Mouse (Mus musculus): ENCODE measurements around the gene Tmem132c. TPM values are rescaled to one million over a fixed set of nuclear protein-coding genes. Genes with fewer than 3 reads are reported as not detected.

Tmem132c gene
- polyA plus RNA-seq, 1 experiment: 2.6 TPM

DNA sequence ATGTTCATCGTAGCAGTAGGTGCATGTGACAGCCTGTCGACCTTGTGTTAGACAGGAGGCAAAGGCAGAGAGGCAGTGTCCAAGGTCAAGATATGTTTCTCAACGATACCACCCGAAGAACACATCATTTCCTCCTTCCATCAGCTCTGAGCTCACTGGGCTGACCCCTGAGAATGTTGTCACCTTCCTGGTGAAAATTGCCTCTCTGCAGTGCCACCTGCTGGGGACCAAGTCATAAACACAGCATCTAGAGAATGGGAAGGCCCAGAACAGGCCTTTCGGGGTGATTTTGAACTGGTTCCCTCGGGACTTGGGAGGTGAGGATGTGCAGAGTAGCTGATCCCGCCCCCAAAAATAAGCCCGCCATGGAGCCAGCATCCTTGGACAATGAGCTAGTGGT is 342.1 kb downstream of the Tmem132c start:
- DNase-seq (ENCODE audit: extremely low spot score in 1 of 2, low spot score in 1 of 2): no peak

DNA sequence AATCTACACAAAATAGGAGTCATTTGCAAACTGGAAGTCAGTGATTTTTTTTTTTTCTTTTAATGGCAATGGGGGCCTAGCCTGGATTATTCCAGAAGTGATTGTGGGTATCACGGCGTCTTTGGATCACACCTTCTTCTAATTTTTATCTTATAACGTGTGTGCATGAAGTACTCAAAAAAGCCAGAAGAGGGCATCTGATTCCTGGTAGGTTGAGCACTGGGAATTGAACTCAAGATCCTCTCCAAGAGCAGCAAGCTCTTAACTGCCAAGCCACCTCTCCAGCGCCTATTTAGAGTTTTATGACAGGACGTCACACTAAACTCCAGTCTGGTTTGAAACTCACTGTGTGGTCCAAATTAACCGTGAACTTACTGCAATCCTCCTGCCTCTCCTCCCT is 346.2 kb downstream of the Tmem132c start:
- DNase-seq (ENCODE audit: extremely low spot score in 1 of 2, low spot score in 1 of 2): no peak

DNA sequence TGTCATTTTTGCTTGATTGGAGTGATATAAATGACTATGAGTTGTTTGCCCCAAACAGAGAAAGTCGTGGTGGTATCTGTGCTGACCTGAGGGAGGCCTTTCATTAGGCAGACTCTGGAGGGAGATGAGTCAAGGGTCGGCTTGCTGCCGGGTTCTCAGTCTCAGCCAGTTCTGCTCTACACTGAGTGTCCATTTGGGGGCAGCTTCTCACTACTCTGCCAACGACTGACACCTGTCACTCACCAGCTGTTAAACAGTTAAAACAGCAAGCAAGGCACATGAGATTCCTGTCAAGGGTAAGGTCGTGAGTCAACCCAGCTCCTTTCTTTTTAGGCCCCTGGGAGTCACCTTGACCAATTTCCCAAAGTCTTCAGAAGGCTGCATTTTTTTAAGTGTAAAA is 350.8 kb downstream of the Tmem132c start:
- no peak for DNase-seq (ENCODE audit: extremely low spot score in 1 of 2, low spot score in 1 of 2)

DNA sequence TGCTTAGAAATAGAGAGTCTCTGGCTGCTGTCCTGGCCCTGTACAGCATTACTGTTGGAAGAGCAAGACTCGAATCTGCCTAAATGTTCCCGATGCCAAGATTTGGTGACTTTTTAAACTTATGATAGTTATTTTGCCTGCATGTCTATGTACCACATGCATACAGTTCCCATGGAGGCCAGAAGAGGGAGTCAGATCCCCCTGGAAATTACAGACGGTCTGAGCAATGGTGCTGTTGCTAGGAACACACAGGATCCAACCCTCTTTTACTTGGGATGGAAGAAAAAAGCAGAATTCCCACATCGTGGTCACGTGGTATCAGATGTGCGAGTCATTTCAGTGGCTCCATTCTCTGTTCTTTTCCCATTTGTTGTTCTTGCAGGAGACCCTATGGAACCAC is 351.2 kb downstream of the Tmem132c start:
- peak in 1 of 2 experiments; percentile 70 for DNase-seq (ENCODE audit: extremely low spot score in 1 of 2, low spot score in 1 of 2)

DNA sequence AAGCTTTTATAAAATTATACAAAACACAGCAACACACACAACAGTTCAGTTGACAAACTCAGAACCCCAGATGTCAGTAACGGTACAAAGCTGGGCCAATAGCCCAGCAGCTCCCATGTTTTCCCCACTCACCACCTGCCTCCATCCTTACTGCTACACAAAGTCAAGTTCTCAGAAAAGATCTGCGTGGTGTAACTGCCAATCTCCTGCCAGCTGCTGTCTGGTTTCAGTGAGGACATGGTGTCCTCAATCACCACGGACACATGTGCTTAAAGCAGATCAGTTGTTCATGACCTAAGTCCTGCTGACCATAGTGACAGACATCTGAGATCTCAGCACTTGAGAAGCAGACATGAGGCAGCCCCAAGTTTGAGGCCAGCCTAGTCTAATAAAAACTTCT is 354.1 kb downstream of the Tmem132c start:
- DNase-seq (ENCODE audit: extremely low spot score in 1 of 2, low spot score in 1 of 2): no peak

DNA sequence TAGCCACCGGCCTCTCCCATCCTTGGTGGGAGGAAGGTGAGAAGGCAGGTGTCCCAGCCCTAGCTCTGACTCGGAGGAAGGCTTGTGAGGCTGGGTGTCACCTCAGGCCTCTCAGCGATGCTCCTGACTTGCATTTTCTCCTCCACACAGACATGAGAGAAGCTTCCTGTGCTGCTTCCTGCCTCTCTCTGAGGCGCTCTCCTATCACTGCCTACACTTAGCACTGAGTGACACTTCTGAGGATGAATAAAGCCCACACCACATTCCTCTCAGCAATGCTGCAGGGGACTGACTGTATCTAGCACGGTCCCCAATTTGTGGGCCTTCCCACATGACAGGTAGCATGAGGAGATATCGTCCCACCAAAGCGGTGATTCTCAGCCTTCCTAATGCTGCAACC is 355.3 kb downstream of the Tmem132c start:
- no peak for DNase-seq (ENCODE audit: extremely low spot score in 1 of 2, low spot score in 1 of 2)

DNA sequence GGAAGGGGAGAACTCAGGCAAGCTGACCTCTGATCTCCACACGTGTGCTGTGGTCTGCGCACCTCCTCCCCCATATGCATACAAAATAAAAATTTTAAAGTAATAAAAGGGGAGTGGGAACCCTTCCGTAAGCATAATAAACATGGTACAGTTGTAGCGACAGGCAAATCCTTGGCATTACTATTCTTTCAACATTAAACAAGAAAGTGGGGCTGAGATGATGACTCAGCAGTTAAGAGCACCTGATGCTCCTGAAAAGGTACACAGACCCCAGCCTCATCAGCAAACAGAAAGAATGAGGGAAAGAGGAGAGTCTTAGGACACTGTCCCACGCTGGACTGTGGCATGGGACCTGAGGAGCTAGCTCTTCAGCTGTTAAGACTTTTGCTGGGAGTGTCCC is 361.4 kb downstream of the Tmem132c start:
- no peak for DNase-seq (ENCODE audit: extremely low spot score in 1 of 2, low spot score in 1 of 2)

DNA sequence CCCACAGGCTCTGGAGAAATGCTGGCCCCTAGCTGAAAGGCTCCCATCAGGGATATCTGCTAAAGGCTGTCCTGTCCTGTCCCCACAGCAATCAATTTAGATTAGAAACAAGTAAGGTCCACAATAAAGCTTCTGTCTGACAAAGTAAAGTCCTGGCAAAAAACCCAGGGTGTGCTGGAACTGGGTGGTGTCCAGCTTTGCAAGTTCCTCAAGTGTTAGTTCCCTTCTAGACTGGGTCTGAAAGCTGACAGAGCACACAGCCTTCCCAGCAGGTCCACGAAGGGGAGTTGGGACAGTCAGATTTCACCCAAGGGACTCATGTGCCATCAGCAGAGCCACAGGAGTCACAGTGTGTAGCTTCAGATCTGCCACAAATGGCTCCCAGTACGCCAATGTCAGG is 365.9 kb downstream of the Tmem132c start:
- no peak for DNase-seq (ENCODE audit: extremely low spot score in 1 of 2, low spot score in 1 of 2)

DNA sequence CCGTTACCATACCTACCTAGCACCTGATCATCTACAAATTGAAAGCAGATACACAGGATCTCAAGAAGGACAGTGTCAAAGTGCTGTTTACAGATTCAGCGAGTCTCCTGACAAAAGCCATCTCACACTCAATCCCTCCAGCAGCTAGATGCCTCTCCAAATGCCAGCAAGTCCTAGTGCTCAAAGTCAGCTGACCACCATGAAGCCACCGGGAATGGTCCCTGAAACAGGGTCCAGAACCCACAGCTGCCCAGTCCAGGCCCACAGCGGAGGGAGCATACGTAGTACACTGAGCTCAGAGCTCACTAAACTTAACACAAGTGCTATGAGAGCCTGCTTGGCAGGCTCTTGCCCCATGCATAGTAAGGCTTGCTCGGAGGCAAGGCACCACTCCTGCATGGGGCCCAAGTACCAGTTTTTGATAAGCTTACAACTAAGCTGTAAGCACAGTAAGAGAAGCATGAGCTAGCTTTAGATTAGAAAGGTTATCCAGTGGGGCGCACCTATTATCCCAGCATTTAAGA is 367.6 kb downstream of the Tmem132c start:
- no peak for DNase-seq (ENCODE audit: extremely low spot score in 1 of 2, low spot score in 1 of 2)

DNA sequence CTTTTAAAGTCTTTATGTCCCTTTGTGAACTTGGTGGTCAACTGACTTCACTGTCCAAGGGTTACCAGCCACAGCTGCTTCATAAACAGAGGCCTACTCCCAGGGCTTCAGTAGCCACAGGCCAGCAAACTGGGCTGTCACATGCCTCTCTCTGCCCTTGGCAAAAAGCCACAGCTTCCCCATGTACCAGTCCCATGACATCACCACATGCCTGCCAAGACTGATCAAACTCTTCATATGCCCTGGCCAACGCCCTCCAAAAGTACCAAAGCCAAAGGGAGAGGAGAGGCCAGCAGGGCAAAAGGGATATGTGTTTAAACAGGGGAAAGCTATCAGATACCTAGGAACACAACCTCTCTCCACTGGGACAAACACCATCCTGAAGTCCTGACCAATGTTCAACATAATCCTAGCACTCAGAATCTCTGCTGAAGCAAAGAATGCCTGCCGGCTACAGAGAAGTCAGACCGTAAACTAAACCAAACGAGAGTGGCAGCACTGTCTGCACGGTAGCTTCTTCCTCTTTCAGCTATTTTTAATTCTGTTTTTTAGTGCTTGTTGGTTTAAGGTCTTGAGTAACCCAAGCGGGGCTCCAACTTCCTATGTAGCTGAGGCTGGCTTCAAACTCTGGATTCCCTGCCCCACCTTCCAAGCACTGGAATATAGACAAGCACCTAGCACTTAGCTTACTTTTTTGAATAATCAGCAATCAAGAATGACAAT is 369.3 kb downstream of the Tmem132c start:
- DNase-seq (ENCODE audit: extremely low spot score in 1 of 2, low spot score in 1 of 2): peak in 1 of 2 experiments; percentile 57

DNA sequence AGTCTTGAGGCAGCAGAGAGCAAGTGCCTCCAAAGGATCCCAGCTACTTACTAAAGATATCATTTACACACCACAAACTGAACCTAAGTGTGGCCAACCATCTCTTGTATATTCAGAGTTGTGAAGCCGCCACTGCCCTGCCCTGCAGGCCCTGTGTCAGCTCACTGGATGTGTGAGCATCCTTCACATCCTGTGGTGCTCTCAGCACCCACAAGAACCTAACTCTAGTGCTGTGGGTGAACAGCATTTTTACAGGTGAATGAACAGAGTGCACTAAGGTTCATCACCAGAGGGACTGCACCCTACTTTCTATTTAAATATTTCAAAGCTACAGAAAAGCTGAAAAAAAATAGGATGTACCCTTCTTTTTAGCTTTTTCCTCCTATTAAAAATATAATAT is 370.3 kb downstream of the Tmem132c start:
- no peak for DNase-seq (ENCODE audit: extremely low spot score in 1 of 2, low spot score in 1 of 2)

DNA sequence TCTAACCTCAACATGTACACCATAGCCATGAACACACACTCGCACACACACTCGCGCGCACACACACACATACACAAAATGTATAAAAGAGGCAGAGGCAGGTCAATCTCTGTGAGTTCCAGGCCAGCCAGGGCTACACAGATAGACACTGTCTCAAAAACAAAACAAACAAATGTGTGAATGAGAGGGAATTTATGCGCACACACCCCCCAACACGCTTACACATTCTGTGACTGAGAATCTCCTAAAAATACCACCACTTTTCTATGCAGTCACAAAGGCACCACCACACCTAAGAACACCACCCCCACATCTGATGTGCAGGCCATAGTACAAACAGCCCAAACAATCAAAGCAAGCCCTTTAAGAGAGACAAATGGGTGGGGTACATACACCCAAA is 370.8 kb downstream of the Tmem132c start:
- no peak for DNase-seq (ENCODE audit: extremely low spot score in 1 of 2, low spot score in 1 of 2)

All from frontal cortex, adult 2 months (tissue).